Mouse (Mus musculus) lung, adult 2 months (tissue): ENCODE results near the gene Zbtb20. TPM values are rescaled to one million over a fixed set of nuclear protein-coding genes. Genes with fewer than 3 reads are reported as not detected.
"Not testable (repeated sequence)": the region's sequence is repeated elsewhere in the genome, so short reads cannot be mapped to it uniquely, and the experiment has no call there.

Source experiments
- DNase-seq: peaks from one replicate; pipeline ENCODE4 v3.0.0; 2022
- H3K4me1 ChIP-seq: fragments of 200-500 bp; 2 replicates; pipeline ENCODE4 v1.6.1; 2011; ENCODE audit warnings: low read length; ENCODE audit not compliant: control insufficient read depth, insufficient read depth
- H3K4me3 ChIP-seq: fragments of 200-500 bp; replicated peaks from 2 replicates; pipeline ENCODE3; 2011; ENCODE audit warnings: low read depth, mild to moderate bottlenecking, control low read depth, low read length; ENCODE audit errors: extremely low read depth
- CTCF ChIP-seq: fragments of 200-500 bp; IDR thresholded peaks from 2 replicates; pipeline ENCODE4 v1.5.1; 2011; ENCODE audit warnings: mild to moderate bottlenecking, low read length, control low read depth; ENCODE audit not compliant: insufficient read depth
- POLR2A ChIP-seq: fragments of 200-500 bp; IDR thresholded peaks from 2 replicates; pipeline ENCODE4 v1.6.1; 2011; ENCODE audit warnings: low read depth, mild to moderate bottlenecking, control low read depth, low read length, borderline replicate concordance; ENCODE audit errors: extremely low read depth
- WGBS: fragments of 180-500 bp; shearing (Covaris S2); methylation state at CpG from one replicate; pipeline ENCODE4 v1.1.7; 2018; 5-methylcytosine and 5-hydroxymethylcytosine counted together
- polyA plus RNA-seq: library from polyadenylated mRNA; depleted of rRNA; stranded (reverse); fragments of >200 nt; gene quantifications from 2 replicates; pipeline ENCODE4 v1.2.3, GENCODE M21; 2012

Zbtb20 gene
- polyA plus RNA-seq, 1 experiment: 30.7 TPM

GRCm38 (mm10) chr16:42938211-42938610 is 62.5 kb downstream of the Zbtb20 start:
- 41% methylated on average over 2 of the region's 2 CpGs for WGBS
- TF ChIP-seq POLR2A: no peak
- no peak for TF ChIP-seq CTCF
- no peaks in the 10 kb centered on the region for H3K4me1 ChIP-seq
- H3K4me3 ChIP-seq: no peak overlapping the region
- DNase-seq: no peak

- H3K4me1 ChIP-seq: no peaks in the 10 kb centered on the region; the same call in 1 of the 2 replicates
- 48% methylated on average over 4 of the region's 4 CpGs for WGBS
- no peak overlapping the region for H3K4me3 ChIP-seq
- no peak for DNase-seq
- no peak for TF ChIP-seq POLR2A
- no peak for TF ChIP-seq CTCF
These were observed 71.3 kb downstream of the Zbtb20 start for GRCm38 (mm10) chr16:42947016-42947415.

- not testable (repeated sequence) for H3K4me1 ChIP-seq, DNase-seq, H3K4me3 ChIP-seq
- WGBS: 97% methylated on average over 17 of the region's 17 CpGs
These were observed 79.7 kb downstream of the Zbtb20 start for GRCm38 (mm10) chr16:42955401-42955800.

GRCm38 (mm10) chr16:42972872-42973271 is 97.2 kb downstream of the Zbtb20 start:
- no peaks in the 10 kb centered on the region for H3K4me1 ChIP-seq
- H3K4me3 ChIP-seq: no peak overlapping the region
- 65% methylated on average over 2 of the region's 2 CpGs for WGBS
- no peak for TF ChIP-seq CTCF
- no peak for TF ChIP-seq POLR2A
- no peak for DNase-seq

GRCm38 (mm10) chr16:42998896-42999295 is 123.2 kb downstream of the Zbtb20 start:
- Histone ChIP-seq H3K4me3 (no peak overlapping the region), H3K4me1 (no peaks in the 10 kb centered on the region)
- no peak for DNase-seq
- WGBS: 56% methylated on average over 1 of the region's 1 CpGs
- TF ChIP-seq POLR2A: no peak
- TF ChIP-seq CTCF: no peak

- Histone ChIP-seq H3K4me1 (no peaks in the 10 kb centered on the region), H3K4me3 (no peak overlapping the region)
- DNase-seq: no peak
- 77% methylated on average over 2 of the region's 2 CpGs for WGBS
- TF ChIP-seq POLR2A (no peak), CTCF (no peak)
These were observed 150.7 kb downstream of the Zbtb20 start for GRCm38 (mm10) chr16:43026351-43026750.

- WGBS: 67% methylated on average over 3 of the region's 3 CpGs
- no peak for TF ChIP-seq POLR2A
- no peak for TF ChIP-seq CTCF
- no peak overlapping the region for H3K4me3 ChIP-seq
- no peak for DNase-seq
- H3K4me1 ChIP-seq: no peaks in the 10 kb centered on the region
These were observed 153.6 kb downstream of the Zbtb20 start for GRCm38 (mm10) chr16:43029243-43029642.

GRCm38 (mm10) chr16:43035709-43036108 is 160.0 kb downstream of the Zbtb20 start:
- DNase-seq: no peak
- H3K4me3 ChIP-seq: no peak overlapping the region
- TF ChIP-seq CTCF: no peak
- WGBS: 78% methylated on average over 6 of the region's 6 CpGs
- no peaks in the 10 kb centered on the region for H3K4me1 ChIP-seq

GRCm38 (mm10) chr16:43036510-43036909 is 160.8 kb downstream of the Zbtb20 start:
- TF ChIP-seq POLR2A: no peak
- no peak for TF ChIP-seq CTCF
- no peak for DNase-seq
- no peak overlapping the region for H3K4me3 ChIP-seq
- H3K4me1 ChIP-seq: no peaks in the 10 kb centered on the region
- WGBS: 86% methylated on average over 5 of the region's 5 CpGs

GRCm38 (mm10) chr16:43037320-43037719 is 161.6 kb downstream of the Zbtb20 start:
- WGBS: 88% methylated on average over 4 of the region's 4 CpGs
- no peaks in the 10 kb centered on the region for H3K4me1 ChIP-seq
- TF ChIP-seq POLR2A (no peak), CTCF (no peak)
- no peak overlapping the region for H3K4me3 ChIP-seq
- no peak for DNase-seq

- no peak for DNase-seq
- no peak overlapping the region for H3K4me3 ChIP-seq
- no peak for TF ChIP-seq CTCF
- no peak for TF ChIP-seq POLR2A
- H3K4me1 ChIP-seq: no peaks in the 10 kb centered on the region
These were observed 169.9 kb downstream of the Zbtb20 start for GRCm38 (mm10) chr16:43045611-43046010.
